Mouse (Mus musculus) heart, adult 18-20 months (tissue): ENCODE measurements at regions not wholly inside any gene's neighbourhood (a gene's known extent, or its start where the extent isn't known, plus 50 kb on each side); places are given as distances from the start of the nearest gene placed in this dataset.

Experiments
- DNase-seq, 2 experiments: peaks; one replicate each; pipeline ENCODE4 v3.0.0; 2021 to 2022; ENCODE audit warnings: mixed read lengths in 1 of 2

DNA sequence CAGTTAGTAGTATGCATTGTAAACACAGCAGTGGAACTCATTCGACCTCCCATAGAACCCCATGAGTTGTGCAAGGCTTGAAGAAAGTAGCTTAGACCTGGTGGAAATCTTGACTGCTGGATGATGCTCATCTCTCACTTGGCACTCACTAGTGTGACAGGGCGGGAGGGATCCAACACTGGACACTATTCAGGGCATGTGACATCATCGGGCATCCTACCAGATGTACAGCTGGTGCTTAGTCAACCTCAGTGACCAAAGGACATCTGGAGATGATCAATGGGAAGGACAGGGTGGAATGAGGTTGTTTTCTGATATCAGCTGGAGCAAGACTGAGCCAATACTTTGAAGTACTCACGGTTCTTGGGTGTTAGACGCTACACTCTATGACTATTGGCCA lies 114.9 kb upstream of the Rnaseh2b start:
- peak; percentile 66 to 74 for DNase-seq

DNA sequence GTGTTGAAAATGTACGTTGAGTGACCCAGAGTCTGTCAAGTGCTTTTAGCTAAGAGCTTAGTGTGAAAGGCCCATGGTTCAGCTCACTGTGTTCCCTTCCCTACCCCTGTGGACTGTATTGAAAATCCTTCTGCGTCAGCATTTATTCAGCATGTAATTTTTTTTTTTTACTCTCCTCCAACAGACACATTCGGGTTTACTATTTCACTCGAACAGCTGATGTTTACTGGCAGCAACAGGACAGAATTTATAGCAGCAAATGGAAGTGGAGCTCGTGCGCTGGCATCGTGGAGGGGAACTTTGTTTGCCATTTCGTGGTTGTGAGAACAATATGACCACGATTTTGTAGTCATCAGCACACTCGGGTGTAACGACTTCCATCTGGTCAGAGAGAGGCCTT lies 105.0 kb upstream of the Rnaseh2b start:
- DNase-seq = no peak

DNA sequence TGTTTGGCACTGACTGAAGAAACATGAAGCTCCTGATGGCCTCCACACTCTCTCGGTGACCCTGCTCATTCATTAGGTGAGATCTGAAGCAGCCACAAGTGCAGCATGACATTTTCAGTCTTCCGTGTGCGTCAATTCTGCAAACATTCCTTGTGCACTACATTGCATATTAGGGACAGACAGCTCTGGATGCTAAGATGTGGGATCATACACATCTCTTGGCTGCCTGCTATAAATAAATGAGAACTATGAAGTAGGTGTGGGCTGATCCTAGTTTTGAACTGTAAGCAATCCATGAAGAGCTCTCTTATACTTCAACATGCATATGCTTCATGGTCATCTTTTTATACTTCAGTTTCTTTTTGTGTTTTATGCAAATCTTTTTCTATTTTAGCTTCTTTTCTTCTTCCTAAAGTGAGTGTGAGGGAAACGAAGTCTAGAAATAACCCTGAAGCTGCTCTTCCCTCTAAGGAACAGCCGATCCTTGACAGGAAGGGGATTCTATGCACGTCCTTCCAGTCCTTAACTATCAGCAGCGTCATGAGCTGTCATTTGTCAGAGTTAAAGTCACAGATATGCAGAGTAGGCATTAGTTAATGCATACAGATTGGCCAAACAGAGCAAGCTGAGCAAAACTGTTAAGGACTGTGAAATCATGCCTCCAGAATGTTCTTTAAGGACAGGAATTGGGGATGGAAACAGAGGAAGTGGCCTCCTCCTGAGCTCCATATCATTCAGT lies 104.1 kb upstream of the Rnaseh2b start:
- DNase-seq = no peak

DNA sequence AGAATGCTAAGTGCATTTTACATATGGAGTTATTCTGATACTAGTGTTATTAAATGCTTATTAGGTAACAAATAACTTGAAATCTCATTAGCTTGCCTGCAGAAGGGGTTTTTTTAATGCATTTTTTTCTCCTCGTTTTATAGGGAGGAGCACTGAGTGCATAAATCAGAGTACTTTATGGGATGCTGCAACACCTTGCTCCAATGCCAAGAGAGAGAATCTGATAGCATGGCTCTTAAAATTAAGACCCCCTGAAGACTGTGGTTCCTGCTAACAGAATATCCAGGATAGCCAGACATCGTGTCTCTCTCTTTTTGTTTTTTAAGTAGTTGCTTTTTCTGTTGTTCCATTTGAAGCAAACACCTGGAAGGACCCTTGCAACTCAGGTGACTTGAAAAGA lies 100.8 kb upstream of the Rnaseh2b start:
- no peak for DNase-seq

DNA sequence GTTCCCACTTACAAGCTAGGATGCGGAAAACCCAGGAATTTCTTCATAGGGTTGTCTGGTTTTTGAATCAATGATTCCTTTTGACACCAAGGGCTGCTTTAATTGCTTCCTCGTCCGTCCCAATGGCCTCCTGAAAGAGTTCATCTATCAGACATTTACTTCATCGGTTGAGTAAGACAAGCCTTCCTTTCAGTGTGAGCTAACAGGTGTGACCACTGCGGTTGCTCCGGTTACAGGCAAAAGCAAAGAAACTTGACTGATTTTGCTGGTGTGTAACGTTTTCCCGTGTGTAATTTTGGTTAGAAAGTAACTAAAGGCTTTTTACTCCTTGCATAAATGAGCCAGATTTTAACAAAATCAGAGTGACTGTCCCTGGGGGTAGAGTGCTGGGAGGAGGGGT lies 99.6 kb upstream of the Rnaseh2b start:
- DNase-seq = no peak

DNA sequence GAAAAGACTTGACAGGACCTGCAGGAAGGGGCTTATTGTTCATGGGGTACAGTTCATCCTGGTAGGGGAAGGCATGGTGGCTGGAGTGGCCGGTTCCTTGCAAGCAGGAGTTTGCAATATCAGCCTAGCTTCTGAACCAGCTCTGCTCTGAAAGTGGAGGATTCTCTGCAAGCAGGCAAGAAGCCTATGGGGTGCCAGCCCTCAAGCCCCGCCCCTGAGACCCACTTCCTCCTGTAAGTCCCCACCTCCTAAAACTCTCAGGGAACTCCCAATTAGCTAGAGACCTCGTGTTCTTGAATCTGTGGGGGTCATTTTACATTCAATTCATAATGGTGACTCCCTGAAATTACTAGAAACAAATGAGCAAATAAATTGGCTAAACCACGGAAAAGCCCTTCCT lies 99.0 kb upstream of the Rnaseh2b start:
- DNase-seq = no peak

DNA sequence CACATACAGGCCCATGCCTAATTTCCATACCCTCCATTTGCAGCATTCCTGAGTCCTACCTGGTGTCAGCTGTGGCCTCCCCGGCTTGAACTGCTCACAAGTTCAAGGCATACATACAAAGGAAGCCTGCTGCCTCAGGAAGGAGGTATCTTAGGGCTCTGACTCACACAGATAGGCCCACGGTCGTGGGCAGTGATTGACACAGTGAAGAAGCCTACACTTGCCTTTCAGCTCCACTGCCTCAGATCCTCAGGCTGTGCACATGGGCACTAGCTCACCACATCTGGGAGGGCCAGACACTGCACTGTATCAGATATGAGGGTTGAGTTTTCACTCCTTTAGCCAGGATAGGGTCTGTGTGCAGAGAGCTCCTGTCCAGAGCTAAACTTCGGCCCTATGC lies 95.6 kb upstream of the Rnaseh2b start:
- no peak for DNase-seq

DNA sequence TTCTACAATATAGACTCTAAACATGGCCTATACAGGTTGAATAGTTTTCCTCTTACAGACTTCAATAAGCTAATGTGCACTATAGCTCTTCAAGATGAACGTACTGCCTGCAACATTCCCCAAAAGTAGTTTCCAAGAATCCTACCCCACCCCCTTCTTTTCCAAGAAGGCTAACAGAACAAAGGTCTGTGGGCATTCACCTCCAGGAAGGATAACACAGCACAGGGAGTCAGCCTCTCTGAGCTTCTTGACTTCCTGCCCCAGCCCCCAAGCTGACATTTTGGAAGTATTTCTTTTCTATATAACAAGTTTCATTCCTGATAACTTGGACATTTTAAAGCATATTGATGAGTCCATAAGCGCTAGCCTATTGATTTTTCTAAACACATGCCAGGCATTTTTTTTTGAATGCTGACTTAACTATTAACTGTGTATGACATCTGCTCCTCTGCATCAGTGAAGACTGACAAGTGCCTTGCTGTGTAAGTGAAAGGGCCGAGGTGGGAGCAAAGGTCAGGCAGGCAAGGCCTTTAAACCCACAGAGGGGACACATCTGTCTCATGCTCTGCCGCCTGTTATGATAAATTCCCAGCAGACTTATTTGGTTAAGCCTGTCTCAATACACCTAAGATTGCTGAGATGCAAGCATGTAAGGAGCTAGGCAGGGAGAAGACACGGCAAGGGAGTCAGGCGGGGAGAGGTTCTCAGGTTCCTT lies 93.8 kb upstream of the Rnaseh2b start:
- no peak for DNase-seq

DNA sequence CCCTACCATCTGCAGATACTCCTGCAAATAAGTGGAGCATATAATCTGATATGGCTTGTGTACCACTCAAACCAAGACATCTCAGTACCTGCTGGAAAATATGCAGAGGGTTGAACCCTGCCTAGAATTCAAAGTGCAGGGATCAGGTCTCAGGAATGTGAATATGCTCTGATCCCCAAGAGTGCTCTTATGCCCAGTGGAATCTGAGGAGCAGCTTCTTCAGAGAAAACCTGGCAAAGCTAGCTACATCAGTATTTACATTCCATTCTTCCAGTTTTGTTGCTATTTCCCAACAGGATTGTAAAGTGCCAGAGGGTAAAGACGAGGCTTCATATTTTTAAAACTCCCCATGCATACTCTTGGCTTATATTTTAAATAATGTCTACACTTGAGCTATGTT lies 77.3 kb upstream of the Rnaseh2b start:
- DNase-seq = no peak

DNA sequence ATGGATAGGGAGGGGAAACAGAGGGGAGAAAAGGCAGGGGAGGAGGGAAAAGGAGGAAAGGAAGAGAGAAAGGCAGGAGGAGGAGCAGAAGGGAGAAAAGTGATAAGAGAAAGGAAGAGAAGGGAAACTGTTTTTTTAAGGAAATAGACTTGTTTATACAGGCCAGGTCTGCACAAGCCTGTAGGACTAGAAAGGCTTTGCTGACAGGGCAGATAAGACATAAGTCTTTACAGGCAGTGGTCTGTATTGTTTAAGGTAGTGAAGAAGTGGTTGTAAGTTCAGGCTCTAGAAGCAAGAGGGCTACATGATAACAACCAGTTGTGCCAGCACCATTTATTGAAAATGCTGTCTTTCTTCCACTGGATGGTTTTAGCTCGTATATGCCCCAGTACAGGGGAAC lies 75.4 kb upstream of the Rnaseh2b start:
- no peak for DNase-seq

DNA sequence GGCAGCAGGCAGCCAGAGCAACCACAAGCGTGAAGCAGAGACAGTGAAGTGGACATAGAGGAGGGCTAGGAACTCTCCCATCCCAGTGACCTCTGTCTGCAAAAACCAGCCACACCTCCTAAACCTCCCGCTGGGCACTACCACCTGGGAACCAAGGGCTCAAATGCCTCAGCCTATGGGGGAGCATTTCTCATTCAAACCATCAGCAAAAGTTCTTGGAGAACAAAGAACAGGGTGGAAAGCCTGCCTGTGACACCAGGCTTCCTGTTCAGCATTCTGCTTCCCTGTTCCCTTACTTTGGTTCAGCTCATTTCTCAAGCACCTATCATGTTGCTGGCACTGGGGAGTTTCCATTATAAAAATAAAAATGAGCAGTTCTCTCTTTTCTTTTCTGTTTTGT lies 74.4 kb upstream of the Rnaseh2b start:
- DNase-seq = peak in 1 of 2 experiments; percentile 8

DNA sequence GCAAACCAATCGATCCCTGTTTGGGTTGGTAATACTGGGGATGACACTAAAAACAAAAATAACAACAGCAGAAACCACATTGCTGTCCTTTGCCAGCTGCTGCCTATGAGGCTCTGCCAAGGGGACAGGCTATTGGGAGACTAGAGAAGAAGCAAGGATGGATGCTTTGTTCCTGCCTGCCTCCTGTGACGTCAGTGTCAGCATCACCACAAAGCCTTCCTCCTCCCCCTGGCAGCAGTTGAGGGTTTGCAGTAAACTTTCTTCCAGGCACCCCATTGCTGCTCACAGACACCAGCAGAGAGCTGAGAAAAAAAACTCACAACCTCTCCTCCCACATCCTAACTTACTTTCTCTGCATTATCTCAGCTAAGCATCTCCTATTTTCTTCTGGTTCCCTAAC lies 73.7 kb upstream of the Rnaseh2b start:
- no peak for DNase-seq

DNA sequence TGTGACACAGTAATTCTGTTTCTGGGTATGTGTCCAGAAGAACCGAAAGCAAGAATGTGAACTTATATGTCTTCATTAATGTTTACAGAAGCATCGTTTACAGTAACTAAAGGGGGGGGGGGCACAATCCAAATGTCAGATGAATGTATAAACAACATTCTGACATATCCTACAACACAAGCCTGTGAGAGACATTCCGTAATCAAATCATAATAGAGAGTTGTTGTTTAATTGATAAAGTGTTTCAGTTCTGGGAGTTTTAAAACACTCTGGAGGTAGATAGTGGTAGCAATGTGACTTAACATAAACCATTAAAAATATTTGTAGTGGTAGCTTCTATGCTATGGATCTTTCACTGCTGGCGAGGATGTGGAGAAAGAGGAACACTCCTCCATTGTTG lies 71.6 kb upstream of the Rnaseh2b start:
- DNase-seq = no peak
